Mouse (Mus musculus): ENCODE results near the gene Nup153. TPM values are rescaled to one million over a fixed set of nuclear protein-coding genes. Genes with fewer than 3 reads are reported as not detected.

The Nup153 gene
- polyA plus RNA-seq, 1 experiment from 2014 or later = 30.2 TPM

DNA sequence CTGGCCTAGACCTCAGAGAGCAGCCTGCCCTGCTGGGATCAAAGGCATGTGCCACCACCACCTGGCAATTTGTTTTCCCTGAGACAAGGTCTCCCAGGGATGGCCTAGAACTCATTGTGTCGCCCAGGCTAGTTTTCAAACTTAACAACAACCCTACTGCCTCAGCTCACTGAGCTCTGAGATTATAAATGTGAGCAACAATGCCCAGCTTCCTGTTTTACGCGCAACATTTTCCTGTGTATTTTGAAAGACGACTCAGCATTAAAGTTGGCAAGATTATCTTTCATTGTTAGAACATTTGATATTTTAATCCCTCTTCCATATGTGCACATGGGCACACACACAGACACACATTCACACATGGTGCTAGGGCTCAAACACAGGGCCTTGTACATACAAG is 9.7 kb upstream of the Nup153 start:
- no peak overlapping the region for H3K27ac ChIP-seq (replicated peaks; ENCODE audit: low read depth, low read length)
- H3K27me3 ChIP-seq (ENCODE audit: control insufficient read depth, insufficient read depth, low read length) = 0 out of 2 replicates have a peak, but pooled peaks cover 3% of the 10 kb centered on the region
- ATAC-seq (ENCODE audit: low FRiP score, low TSS enrichment) (no peak), DNase-seq (no peak)
- peaks cover 7% of the 10 kb centered on the region; the same call in 1 of the 2 replicates for H3K4me1 ChIP-seq (ENCODE audit: control insufficient read depth, insufficient read depth, low read length)
- no peaks in the 10 kb centered on the region for H3K36me3 ChIP-seq (ENCODE audit: control insufficient read depth, insufficient read depth, low read length)
- H3K4me3 ChIP-seq (replicated peaks; ENCODE audit: low read depth, low read length) = no peak overlapping the region
- H3K4me2 ChIP-seq (ENCODE audit: low read length) = no peak overlapping the region
- no peaks in the 10 kb centered on the region for H3K9me3 ChIP-seq (ENCODE audit: control insufficient read depth, low read length)
- no peak overlapping the region for H3K9ac ChIP-seq (replicated peaks; ENCODE audit: low read length)
- WGBS = 90% methylated on average over 4 of the region's 4 CpGs

GRCm38 (mm10) chr13:46736479-46736865 is 8.7 kb upstream of the Nup153 start:
- Histone ChIP-seq H3K27me3 (ENCODE audit: control insufficient read depth, insufficient read depth, low read length) (0 out of 2 replicates have a peak, but pooled peaks cover 3% of the 10 kb centered on the region), H3K27ac (replicated peaks; ENCODE audit: low read depth, low read length) (no peak overlapping the region), H3K9me3 (ENCODE audit: control insufficient read depth, low read length) (no peaks in the 10 kb centered on the region), H3K4me3 (replicated peaks; ENCODE audit: low read depth, low read length) (peak overlapping the region; percentile 28), H3K9ac (replicated peaks; ENCODE audit: low read length) (peak overlapping the region; percentile 27; the same call in 1 of the 2 replicates), H3K4me1 (ENCODE audit: control insufficient read depth, insufficient read depth, low read length) (peaks cover 7% of the 10 kb centered on the region; the same call in 1 of the 2 replicates), H3K4me2 (ENCODE audit: low read length) (peak overlapping the region; percentile 53), H3K36me3 (ENCODE audit: control insufficient read depth, insufficient read depth, low read length) (no peaks in the 10 kb centered on the region)
- DNase-seq (peak; percentile 18), ATAC-seq (ENCODE audit: low FRiP score, low TSS enrichment) (no peak)
- 4% methylated on average over 12 of the region's 12 CpGs for WGBS

- Histone ChIP-seq H3K9ac (replicated peaks; ENCODE audit: low read length) (peak overlapping the region; percentile 27; the same call in 1 of the 2 replicates), H3K36me3 (ENCODE audit: control insufficient read depth, insufficient read depth, low read length) (no peaks in the 10 kb centered on the region), H3K27ac (replicated peaks; ENCODE audit: low read depth, low read length) (no peak overlapping the region), H3K4me3 (replicated peaks; ENCODE audit: low read depth, low read length) (peak overlapping the region; percentile 28), H3K9me3 (ENCODE audit: control insufficient read depth, low read length) (no peaks in the 10 kb centered on the region), H3K27me3 (ENCODE audit: control insufficient read depth, insufficient read depth, low read length) (0 out of 2 replicates have a peak, but pooled peaks cover 3% of the 10 kb centered on the region), H3K4me1 (ENCODE audit: control insufficient read depth, insufficient read depth, low read length) (peaks cover 7% of the 10 kb centered on the region; the same call in 1 of the 2 replicates), H3K4me2 (ENCODE audit: low read length) (peak overlapping the region; percentile 53)
- no peak for ATAC-seq (ENCODE audit: low FRiP score, low TSS enrichment)
- DNase-seq = peak; percentile 62
- under 1% methylated on average over 20 of the region's 20 CpGs for WGBS
Measured at GRCm38 (mm10) chr13:46735808-46736478, 8.2 kb upstream of the Nup153 start.

DNA sequence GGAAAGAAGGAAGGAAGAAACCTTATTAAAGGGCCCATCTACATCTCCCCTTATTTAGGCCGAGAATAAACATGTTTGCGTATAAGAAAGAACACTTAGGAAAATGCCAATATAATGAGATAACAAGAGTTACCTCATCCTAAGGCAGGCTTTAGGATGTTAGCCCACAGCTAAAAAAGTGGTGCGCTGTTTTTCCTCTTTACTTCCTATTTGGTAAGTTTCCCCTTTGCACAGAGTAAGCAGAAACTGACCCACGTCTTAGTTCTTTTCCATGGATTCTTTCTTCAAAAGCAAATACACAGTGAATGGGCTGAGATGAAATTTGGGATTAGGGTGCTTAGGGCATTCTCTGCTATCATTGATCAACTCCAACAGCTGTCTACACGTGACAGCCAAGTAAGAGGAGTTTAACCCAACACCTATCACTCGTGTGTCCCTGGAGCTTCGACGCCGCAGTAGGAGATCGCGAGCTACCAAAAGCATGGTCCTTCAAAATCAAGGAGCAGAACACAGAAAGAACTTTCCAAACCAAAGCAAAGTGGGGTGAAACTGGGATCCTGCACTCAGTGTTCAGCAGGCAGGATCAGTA is 7.6 kb upstream of the Nup153 start:
- Histone ChIP-seq H3K9ac (replicated peaks; ENCODE audit: low read length) (peak overlapping the region; percentile 27; the same call in 1 of the 2 replicates), H3K27me3 (ENCODE audit: control insufficient read depth, insufficient read depth, low read length) (0 out of 2 replicates have a peak, but pooled peaks cover 3% of the 10 kb centered on the region), H3K36me3 (ENCODE audit: control insufficient read depth, insufficient read depth, low read length) (no peaks in the 10 kb centered on the region), H3K9me3 (ENCODE audit: control insufficient read depth, low read length) (no peaks in the 10 kb centered on the region), H3K4me3 (replicated peaks; ENCODE audit: low read depth, low read length) (peak overlapping the region; percentile 28; the same call in 1 of the 2 replicates), H3K4me1 (ENCODE audit: control insufficient read depth, insufficient read depth, low read length) (peaks cover 7% of the 10 kb centered on the region; the same call in 1 of the 2 replicates), H3K27ac (replicated peaks; ENCODE audit: low read depth, low read length) (no peak overlapping the region), H3K4me2 (ENCODE audit: low read length) (peak overlapping the region; percentile 53)
- WGBS = 47% methylated on average over 11 of the region's 11 CpGs
- DNase-seq = no peak
- ATAC-seq (ENCODE audit: low FRiP score, low TSS enrichment) = no peak

GRCm38 (mm10) chr13:46729998-46730397 is 2.3 kb upstream of the Nup153 start:
- peaks cover 12% of the 10 kb centered on the region for H3K4me1 ChIP-seq (ENCODE audit: control insufficient read depth, insufficient read depth, low read length)
- no peaks in the 10 kb centered on the region for H3K27me3 ChIP-seq (ENCODE audit: control insufficient read depth, insufficient read depth, low read length)
- no peak for ATAC-seq (ENCODE audit: low FRiP score, low TSS enrichment)
- H3K9ac ChIP-seq (replicated peaks; ENCODE audit: low read length) = no peak overlapping the region
- 79% methylated on average over 2 of the region's 2 CpGs for WGBS
- no peaks in the 10 kb centered on the region for H3K36me3 ChIP-seq (ENCODE audit: control insufficient read depth, insufficient read depth, low read length)
- H3K4me2 ChIP-seq (ENCODE audit: low read length) = no peak overlapping the region
- no peaks in the 10 kb centered on the region for H3K9me3 ChIP-seq (ENCODE audit: control insufficient read depth, low read length)
- no peak for DNase-seq
- no peak overlapping the region for H3K27ac ChIP-seq (replicated peaks; ENCODE audit: low read depth, low read length)
- H3K4me3 ChIP-seq (replicated peaks; ENCODE audit: low read depth, low read length) = no peak overlapping the region

DNA sequence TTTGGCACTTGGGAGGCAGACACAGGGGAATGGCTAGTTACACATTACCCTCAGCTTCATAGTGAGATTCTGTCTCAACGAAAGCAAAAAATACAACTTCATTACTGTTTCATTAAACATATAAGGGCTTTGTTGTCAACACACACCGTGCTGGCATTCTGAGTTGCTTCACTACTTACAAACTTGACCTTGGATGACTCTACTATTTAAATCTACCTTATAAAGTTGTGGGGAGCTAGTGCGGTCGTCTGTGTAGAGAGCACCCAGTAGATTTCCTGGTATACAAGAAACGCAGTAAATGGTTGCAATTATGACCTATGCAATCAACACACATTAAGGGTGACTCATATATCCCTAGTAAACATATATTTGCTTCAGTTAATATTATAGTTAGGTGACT is 671 bp upstream of the Nup153 start:
- Histone ChIP-seq H3K9ac (replicated peaks; ENCODE audit: low read length) (peak overlapping the region; percentile 86), H3K4me1 (ENCODE audit: control insufficient read depth, insufficient read depth, low read length) (peaks cover 17% of the 10 kb centered on the region), H3K4me2 (ENCODE audit: low read length) (peak overlapping the region; percentile 69), H3K36me3 (ENCODE audit: control insufficient read depth, insufficient read depth, low read length) (no peaks in the 10 kb centered on the region), H3K9me3 (ENCODE audit: control insufficient read depth, low read length) (no peaks in the 10 kb centered on the region), H3K4me3 (replicated peaks; ENCODE audit: low read depth, low read length) (peak overlapping the region; percentile 98), H3K27me3 (ENCODE audit: control insufficient read depth, insufficient read depth, low read length) (no peaks in the 10 kb centered on the region), H3K27ac (replicated peaks; ENCODE audit: low read depth, low read length) (peak overlapping the region; percentile 96)
- ATAC-seq (ENCODE audit: low FRiP score, low TSS enrichment) (peak; percentile 14; the same call in 1 of the 2 replicates), DNase-seq (peak; percentile 38)
- WGBS = 36% methylated on average over 5 of the region's 5 CpGs

DNA sequence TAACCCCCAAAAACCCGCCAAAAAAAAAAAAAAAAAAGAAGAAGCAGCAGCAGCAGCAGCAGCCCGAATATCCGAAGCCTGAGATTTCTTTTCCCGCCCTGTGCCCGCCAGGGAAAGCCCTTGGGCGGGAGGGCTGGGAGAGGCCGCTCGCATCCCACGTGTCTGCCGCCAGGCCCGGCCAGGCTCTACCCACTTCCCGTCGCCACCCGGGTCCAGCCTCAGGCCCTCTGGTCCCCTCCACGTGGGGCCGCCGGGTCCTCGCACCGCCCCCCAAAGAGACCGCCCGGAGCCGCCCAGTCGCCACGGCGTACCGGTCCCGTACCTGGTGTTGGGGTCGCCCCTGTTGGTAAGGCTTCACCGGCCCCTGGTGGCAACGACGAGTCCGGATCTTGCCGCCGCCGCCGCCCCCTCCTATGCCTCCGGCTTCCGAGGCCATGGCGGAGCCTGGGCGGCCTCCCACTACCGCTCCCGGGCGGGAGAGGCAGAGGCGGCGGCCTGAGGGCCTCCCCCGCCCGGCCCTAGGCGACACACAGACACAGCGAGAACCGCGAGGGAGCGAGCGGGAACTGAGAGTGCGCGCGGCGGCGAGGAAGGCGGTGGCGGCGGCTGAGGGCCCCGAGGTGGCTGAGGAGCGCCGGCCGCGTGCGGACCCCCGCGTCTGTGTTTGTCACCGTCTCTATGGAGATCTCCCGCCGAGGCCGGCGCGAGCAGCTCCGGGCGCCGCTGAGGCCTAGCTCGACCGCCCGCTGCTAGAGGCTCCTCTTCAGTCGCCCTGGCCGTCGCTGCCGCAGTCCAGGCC is 503 bp downstream of the Nup153 start:
- H3K4me2 ChIP-seq (ENCODE audit: low read length) = peak overlapping the region; percentile 83
- ATAC-seq (ENCODE audit: low FRiP score, low TSS enrichment) (peak; percentile 89), DNase-seq (peak; percentile 58)
- H3K4me1 ChIP-seq (ENCODE audit: control insufficient read depth, insufficient read depth, low read length) = peaks cover 17% of the 10 kb centered on the region
- peak overlapping the region; percentile 96 for H3K27ac ChIP-seq (replicated peaks; ENCODE audit: low read depth, low read length)
- no peaks in the 10 kb centered on the region for H3K27me3 ChIP-seq (ENCODE audit: control insufficient read depth, insufficient read depth, low read length)
- peak overlapping the region; percentile 98 for H3K4me3 ChIP-seq (replicated peaks; ENCODE audit: low read depth, low read length)
- no peaks in the 10 kb centered on the region for H3K36me3 ChIP-seq (ENCODE audit: control insufficient read depth, insufficient read depth, low read length)
- WGBS = under 1% methylated on average over 65 of the region's 85 CpGs
- no peaks in the 10 kb centered on the region for H3K9me3 ChIP-seq (ENCODE audit: control insufficient read depth, low read length)
- peak overlapping the region; percentile 86 for H3K9ac ChIP-seq (replicated peaks; ENCODE audit: low read length)

GRCm38 (mm10) chr13:46726288-46727037 is 1.3 kb downstream of the Nup153 start:
- DNase-seq (peak; percentile 54), ATAC-seq (ENCODE audit: low FRiP score, low TSS enrichment) (no peak)
- 2% methylated on average over 30 of the region's 30 CpGs for WGBS
- H3K27me3 ChIP-seq (ENCODE audit: control insufficient read depth, insufficient read depth, low read length) = no peaks in the 10 kb centered on the region
- no peaks in the 10 kb centered on the region for H3K36me3 ChIP-seq (ENCODE audit: control insufficient read depth, insufficient read depth, low read length)
- no peaks in the 10 kb centered on the region for H3K9me3 ChIP-seq (ENCODE audit: control insufficient read depth, low read length)
- peaks cover 17% of the 10 kb centered on the region for H3K4me1 ChIP-seq (ENCODE audit: control insufficient read depth, insufficient read depth, low read length)
- peak overlapping the region; percentile 83 for H3K4me2 ChIP-seq (ENCODE audit: low read length)
- peak overlapping the region; percentile 98 for H3K4me3 ChIP-seq (replicated peaks; ENCODE audit: low read depth, low read length)
- peak overlapping the region; percentile 96; the same call in 1 of the 2 replicates for H3K27ac ChIP-seq (replicated peaks; ENCODE audit: low read depth, low read length)
- H3K9ac ChIP-seq (replicated peaks; ENCODE audit: low read length) = peak overlapping the region; percentile 86

Data from midbrain, embryonic 14.5 days (tissue).